Mouse (Mus musculus): Measurements from ENCODE around the gene Kcnip4. TPM values are rescaled to one million over a fixed set of nuclear protein-coding genes. Genes with fewer than 3 reads are reported as not detected.

The Kcnip4 gene
- polyA plus RNA-seq (2012; fragmentation: generic; extraction: Trizol), result 0.12 TPM
- long read RNA-seq, experiment 1, result 0 reads
- long read RNA-seq, experiment 2, result 0 reads

DNA sequence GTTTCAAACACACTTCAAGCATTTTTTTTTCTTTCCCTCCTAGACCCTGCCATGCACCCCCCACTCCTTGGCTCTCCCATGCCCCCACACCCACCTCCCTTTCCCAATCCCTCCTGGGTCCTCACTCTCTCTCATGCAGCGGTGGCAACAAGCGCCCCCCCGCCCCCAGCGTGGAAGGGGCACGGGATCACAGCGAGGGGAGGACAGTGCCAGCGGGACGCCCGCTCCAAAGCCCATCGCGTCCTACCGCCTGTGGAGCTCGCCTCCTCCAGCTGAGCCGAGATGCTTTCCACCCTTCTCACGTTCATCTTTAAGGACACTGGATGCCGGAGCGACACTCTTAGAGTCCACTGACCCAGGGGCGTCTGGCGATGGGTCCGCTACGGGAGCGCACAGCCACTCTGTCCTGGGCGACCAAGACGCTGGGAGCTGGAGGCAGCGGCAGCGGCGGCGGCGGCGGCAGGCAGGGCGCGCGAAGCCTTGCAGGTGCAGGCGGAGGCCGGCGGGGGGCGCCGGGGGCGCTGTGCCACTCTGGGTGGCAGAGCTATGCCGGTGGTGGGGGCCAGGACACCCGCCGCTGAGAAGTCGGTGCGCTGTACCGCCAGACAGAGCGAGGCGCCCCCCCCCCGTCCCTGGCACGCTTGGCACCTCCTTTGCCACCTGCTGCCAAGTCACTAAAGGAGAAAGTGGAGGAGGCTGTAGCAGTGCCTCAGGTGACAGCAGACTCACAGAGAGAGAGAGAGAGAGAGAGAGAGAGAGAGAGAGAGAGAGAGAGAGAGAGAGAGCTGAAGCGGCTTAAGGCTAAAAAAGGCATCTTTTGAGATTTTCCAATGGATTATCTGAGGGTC lies at the start of gene Kcnip4:
TSS of gene Kcnip4 (minus strand) at position 514 of the 848 bp plus-strand sequence.
- Histone ChIP-seq H3ac (ENCODE audit: control insufficient read depth, insufficient read length, low read depth) (no peak within 1 kb of the TSS), H3K79me2 (ENCODE audit: control insufficient read depth, insufficient read depth) (no peaks in the 10 kb centered on the region), H3K27me3 (ENCODE audit: control insufficient read depth, insufficient read depth, insufficient read length) (no peaks in the 10 kb centered on the region), H3K36me3 (ENCODE audit: control insufficient read depth, insufficient read depth) (no peaks in the 10 kb centered on the region), H3K79me3 (ENCODE audit: low read depth) (no peaks in the 10 kb centered on the region), H3K4me3 (ENCODE audit: insufficient read depth, poor library complexity, severe bottlenecking) (no peak within 1 kb of the TSS)
- TF ChIP-seq FOSL1 (IDR thresholded peaks at IDR 0.05; ENCODE audit: insufficient read depth, low read length, poor library complexity, severe bottlenecking), result no peak
- no peak for TF ChIP-seq USF1 (IDR thresholded peaks at IDR 0.05; ENCODE audit: low read depth)
- TF ChIP-seq CEBPB (IDR thresholded peaks at IDR 0.05; ENCODE audit: low read depth), result no peak
- TF ChIP-seq CTCF (IDR thresholded peaks at IDR 0.05; ENCODE audit: control insufficient read depth, insufficient read depth, insufficient read length), result peak; percentile 8
- no peak for TF ChIP-seq MAX (IDR thresholded peaks at IDR 0.05)
- TF ChIP-seq MYOG (IDR thresholded peaks at IDR 0.05; ENCODE audit: control insufficient read depth, extremely low read depth, insufficient read length), result no peak
- TF ChIP-seq MYOD1 (IDR thresholded peaks at IDR 0.05; ENCODE audit: control insufficient read depth, insufficient read length, low read depth), result no peak

DNA sequence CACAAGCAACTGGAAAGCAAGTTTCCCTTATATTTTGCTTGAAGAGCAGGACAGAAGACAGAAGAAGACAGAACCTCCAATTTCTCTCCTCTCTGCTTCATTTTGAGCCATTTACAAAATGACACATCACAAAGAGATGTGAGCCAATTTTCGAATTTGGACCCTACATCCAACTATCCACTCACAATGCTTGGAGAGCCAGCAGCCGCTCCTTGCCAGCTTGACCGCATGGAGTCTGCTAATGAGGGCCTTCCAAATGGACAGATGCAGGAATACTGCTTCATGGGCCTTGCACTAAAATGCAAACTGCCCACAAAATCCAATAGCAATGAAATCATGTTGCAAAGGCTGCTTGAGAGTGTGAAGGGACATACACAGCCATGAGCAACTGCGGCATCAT lies 47.2 kb upstream of the Kcnip4 start:
- H3K36me3 ChIP-seq (ENCODE audit: control insufficient read depth, insufficient read depth), result no peaks in the 10 kb centered on the region
- no peak overlapping the region for H3K4me3 ChIP-seq (ENCODE audit: insufficient read depth, poor library complexity, severe bottlenecking)
- TF ChIP-seq FOSL1 (IDR thresholded peaks at IDR 0.05; ENCODE audit: insufficient read depth, low read length, poor library complexity, severe bottlenecking) (no peak), MAX (IDR thresholded peaks at IDR 0.05) (no peak), CEBPB (IDR thresholded peaks at IDR 0.05; ENCODE audit: low read depth) (no peak), MYOG (IDR thresholded peaks at IDR 0.05; ENCODE audit: control insufficient read depth, extremely low read depth, insufficient read length) (no peak), USF1 (IDR thresholded peaks at IDR 0.05; ENCODE audit: low read depth) (no peak), CTCF (IDR thresholded peaks at IDR 0.05; ENCODE audit: control insufficient read depth, insufficient read depth, insufficient read length) (no peak), MYOD1 (IDR thresholded peaks at IDR 0.05; ENCODE audit: control insufficient read depth, insufficient read length, low read depth) (no peak)

DNA sequence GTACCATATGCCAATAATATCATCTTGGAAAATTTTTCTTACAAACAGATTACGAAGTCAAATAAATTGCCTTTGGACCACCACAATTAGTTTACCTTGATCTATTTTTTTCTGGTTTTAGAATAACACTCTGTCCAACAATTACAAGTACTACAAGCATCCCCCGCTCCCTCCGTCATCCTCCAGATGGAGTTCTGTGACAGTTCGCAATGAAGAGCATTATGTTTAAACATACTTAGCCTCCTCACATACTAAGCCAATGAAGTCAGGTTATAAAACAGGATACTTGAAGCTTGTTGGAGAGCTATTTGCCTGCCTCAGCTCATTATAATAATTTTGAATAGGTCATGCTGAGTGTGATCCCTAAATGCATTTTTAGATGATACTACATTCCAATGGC lies 39.0 kb upstream of the Kcnip4 start:
- Histone ChIP-seq H3K27me3 (ENCODE audit: control insufficient read depth, insufficient read depth, insufficient read length) (no peaks in the 10 kb centered on the region), H3K4me3 (ENCODE audit: insufficient read depth, poor library complexity, severe bottlenecking) (no peak overlapping the region), H3K79me3 (ENCODE audit: low read depth) (no peaks in the 10 kb centered on the region), H3K36me3 (ENCODE audit: control insufficient read depth, insufficient read depth) (no peaks in the 10 kb centered on the region), H3K79me2 (ENCODE audit: control insufficient read depth, insufficient read depth) (no peaks in the 10 kb centered on the region), H3ac (ENCODE audit: control insufficient read depth, insufficient read length, low read depth) (no peak overlapping the region)
- TF ChIP-seq MAX (IDR thresholded peaks at IDR 0.05), result no peak
- no peak for TF ChIP-seq FOSL1 (IDR thresholded peaks at IDR 0.05; ENCODE audit: insufficient read depth, low read length, poor library complexity, severe bottlenecking)
- TF ChIP-seq USF1 (IDR thresholded peaks at IDR 0.05; ENCODE audit: low read depth), result no peak
- no peak for TF ChIP-seq MYOG (IDR thresholded peaks at IDR 0.05; ENCODE audit: control insufficient read depth, extremely low read depth, insufficient read length)
- no peak for TF ChIP-seq CTCF (IDR thresholded peaks at IDR 0.05; ENCODE audit: control insufficient read depth, insufficient read depth, insufficient read length)
- no peak for TF ChIP-seq MYOD1 (IDR thresholded peaks at IDR 0.05; ENCODE audit: control insufficient read depth, insufficient read length, low read depth)
- no peak for TF ChIP-seq CEBPB (IDR thresholded peaks at IDR 0.05; ENCODE audit: low read depth)

More for the DNA sequence above, 47.2 kb upstream of the Kcnip4 start:
- no peak overlapping the region for H3ac ChIP-seq (ENCODE audit: control insufficient read depth, insufficient read length, low read depth)
- H3K27me3 ChIP-seq (ENCODE audit: control insufficient read depth, insufficient read depth, insufficient read length), result no peaks in the 10 kb centered on the region
- no peaks in the 10 kb centered on the region for H3K79me2 ChIP-seq (ENCODE audit: control insufficient read depth, insufficient read depth)
- no peaks in the 10 kb centered on the region for H3K79me3 ChIP-seq (ENCODE audit: low read depth)

DNA sequence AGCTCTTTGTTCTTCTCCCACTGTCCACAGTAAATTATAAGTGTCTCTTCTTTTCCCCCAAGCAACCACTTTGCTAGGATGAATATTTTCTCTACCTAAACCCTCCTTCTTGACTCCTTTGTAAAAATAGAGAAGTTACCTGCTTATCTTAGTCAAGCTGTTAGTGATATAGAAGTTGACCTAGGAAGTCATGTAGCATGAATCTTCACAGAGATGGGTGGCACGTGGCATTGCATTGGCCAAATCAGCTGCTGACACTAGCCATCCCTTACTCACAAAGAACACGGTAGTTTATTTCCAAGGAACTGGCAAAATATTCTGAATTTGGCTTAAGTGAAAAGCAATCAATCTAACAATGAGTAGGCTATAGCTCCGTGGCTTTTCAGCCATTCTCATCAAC lies 32.7 kb upstream of the Kcnip4 start:
- no peak overlapping the region for H3ac ChIP-seq (ENCODE audit: control insufficient read depth, insufficient read length, low read depth)
- no peak overlapping the region for H3K4me3 ChIP-seq (ENCODE audit: insufficient read depth, poor library complexity, severe bottlenecking)
- no peaks in the 10 kb centered on the region for H3K27me3 ChIP-seq (ENCODE audit: control insufficient read depth, insufficient read depth, insufficient read length)
- H3K79me3 ChIP-seq (ENCODE audit: low read depth), result no peaks in the 10 kb centered on the region
- TF ChIP-seq CTCF (IDR thresholded peaks at IDR 0.05; ENCODE audit: control insufficient read depth, insufficient read depth, insufficient read length) (no peak), USF1 (IDR thresholded peaks at IDR 0.05; ENCODE audit: low read depth) (no peak), MYOD1 (IDR thresholded peaks at IDR 0.05; ENCODE audit: control insufficient read depth, insufficient read length, low read depth) (no peak), MYOG (IDR thresholded peaks at IDR 0.05; ENCODE audit: control insufficient read depth, extremely low read depth, insufficient read length) (no peak), MAX (IDR thresholded peaks at IDR 0.05) (no peak), FOSL1 (IDR thresholded peaks at IDR 0.05; ENCODE audit: insufficient read depth, low read length, poor library complexity, severe bottlenecking) (no peak), CEBPB (IDR thresholded peaks at IDR 0.05; ENCODE audit: low read depth) (no peak)
- no peaks in the 10 kb centered on the region for H3K36me3 ChIP-seq (ENCODE audit: control insufficient read depth, insufficient read depth)
- H3K79me2 ChIP-seq (ENCODE audit: control insufficient read depth, insufficient read depth), result no peaks in the 10 kb centered on the region

GRCm38 (mm10) chr5:49547884-49548283 lies 23.2 kb upstream of the Kcnip4 start:
- TF ChIP-seq CEBPB (IDR thresholded peaks at IDR 0.05; ENCODE audit: low read depth), result no peak
- Histone ChIP-seq H3ac (ENCODE audit: control insufficient read depth, insufficient read length, low read depth) (no peak overlapping the region), H3K79me3 (ENCODE audit: low read depth) (no peaks in the 10 kb centered on the region), H3K36me3 (ENCODE audit: control insufficient read depth, insufficient read depth) (no peaks in the 10 kb centered on the region), H3K79me2 (ENCODE audit: control insufficient read depth, insufficient read depth) (no peaks in the 10 kb centered on the region), H3K4me3 (ENCODE audit: insufficient read depth, poor library complexity, severe bottlenecking) (no peak overlapping the region), H3K27me3 (ENCODE audit: control insufficient read depth, insufficient read depth, insufficient read length) (no peaks in the 10 kb centered on the region)
